Mouse (Mus musculus) Muller cell, postnatal 12 days (primary cell): ENCODE data around the gene Cdhr2.

Experiments
- DNase-seq: peaks from one replicate; pipeline ENCODE4 v3.0.0-alpha.2; 2015; ENCODE audit errors: inconsistent ontology term

The Cdhr2 gene

DNA sequence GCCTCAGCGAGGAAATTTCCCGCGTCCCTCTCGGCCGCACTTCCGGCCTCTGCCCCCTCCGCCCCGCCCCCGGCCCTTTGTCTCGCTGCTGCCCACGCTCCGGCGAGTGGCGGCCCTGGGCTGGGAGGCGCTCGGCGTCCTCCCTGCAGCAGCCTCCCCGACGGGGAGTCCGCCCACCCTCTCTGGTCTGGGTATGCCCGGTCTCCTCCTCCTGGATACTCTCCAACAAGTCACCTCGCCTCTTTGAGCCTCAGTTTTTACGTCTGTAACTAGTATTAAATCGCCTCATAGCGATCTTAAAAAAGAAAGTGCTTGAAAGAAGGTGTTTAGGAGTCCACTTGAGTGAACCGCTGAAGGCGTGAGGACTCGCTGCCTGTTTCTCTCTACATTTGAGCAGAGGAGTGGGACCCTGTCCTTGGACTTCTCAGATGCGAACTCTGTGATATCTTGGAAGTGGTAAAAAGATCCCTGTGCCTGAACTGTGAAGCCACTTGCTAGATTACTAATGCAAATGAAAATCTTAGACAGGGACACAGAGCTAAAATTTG lies 48.7 kb downstream of the Cdhr2 start, which contains the start of gene Gprin1:
Gene Gprin1, minus strand, starts transcription at position 11 of the 548 bp plus-strand sequence.
- peak; percentile 36 for DNase-seq

DNA sequence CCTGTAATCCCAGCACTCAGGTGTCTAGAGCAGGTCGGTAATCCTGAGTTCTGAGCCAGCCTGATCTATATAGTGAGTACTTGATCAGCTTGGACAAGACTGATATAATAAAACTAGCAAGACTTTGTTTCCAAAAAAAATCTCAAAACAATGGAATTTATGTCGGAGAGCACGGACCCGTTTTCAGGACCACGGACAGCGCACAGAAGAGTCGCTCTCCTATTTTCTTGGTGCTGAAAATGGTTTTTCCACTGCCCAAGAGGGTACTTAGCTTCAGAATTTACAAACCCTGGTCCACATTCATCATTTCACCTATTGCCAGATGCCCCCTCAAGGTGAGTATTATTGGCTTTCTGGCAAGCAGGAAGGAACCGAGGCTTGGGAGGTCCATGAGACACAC lies 49.4 kb downstream of the Cdhr2 start:
- DNase-seq, result no peak

DNA sequence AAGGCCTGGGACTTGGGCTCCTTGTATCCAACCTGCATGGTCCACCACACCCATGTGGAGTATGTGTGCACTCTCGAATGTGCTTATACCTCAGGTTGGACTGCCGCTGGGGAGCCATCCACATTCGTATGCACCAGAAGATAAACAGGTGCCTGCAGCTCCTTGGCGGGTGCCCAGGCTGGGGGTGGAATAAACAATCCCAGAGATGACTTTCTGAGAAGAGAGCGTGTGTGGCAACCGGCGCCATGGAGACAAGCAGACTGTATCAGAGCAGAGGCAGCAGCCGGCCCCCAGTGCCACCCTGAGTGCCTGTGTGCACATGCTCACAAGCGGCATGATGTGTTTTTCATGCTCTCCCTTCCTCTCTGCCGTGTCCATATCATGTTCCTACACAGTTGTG lies 51.4 kb downstream of the Cdhr2 start:
- DNase-seq, result no peak

DNA sequence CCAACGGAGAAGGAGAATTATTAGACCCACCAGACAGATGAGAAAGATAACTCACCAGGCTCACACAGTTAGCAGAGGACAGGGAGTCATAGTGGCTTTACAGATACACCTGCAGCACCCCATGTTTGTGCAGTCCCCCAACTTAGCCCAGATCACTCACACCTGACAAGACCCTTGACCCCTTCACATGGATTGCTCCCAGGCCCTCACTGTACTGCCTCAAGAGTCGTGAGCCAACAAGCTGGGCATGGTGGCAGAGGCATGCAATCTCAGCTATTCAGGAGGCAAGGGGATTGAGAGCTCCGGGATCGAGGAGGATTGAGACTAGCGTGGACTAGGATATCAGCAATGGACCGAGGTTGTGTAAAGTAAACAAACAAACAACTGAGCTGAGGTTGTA lies 52.5 kb downstream of the Cdhr2 start:
- no peak for DNase-seq

DNA sequence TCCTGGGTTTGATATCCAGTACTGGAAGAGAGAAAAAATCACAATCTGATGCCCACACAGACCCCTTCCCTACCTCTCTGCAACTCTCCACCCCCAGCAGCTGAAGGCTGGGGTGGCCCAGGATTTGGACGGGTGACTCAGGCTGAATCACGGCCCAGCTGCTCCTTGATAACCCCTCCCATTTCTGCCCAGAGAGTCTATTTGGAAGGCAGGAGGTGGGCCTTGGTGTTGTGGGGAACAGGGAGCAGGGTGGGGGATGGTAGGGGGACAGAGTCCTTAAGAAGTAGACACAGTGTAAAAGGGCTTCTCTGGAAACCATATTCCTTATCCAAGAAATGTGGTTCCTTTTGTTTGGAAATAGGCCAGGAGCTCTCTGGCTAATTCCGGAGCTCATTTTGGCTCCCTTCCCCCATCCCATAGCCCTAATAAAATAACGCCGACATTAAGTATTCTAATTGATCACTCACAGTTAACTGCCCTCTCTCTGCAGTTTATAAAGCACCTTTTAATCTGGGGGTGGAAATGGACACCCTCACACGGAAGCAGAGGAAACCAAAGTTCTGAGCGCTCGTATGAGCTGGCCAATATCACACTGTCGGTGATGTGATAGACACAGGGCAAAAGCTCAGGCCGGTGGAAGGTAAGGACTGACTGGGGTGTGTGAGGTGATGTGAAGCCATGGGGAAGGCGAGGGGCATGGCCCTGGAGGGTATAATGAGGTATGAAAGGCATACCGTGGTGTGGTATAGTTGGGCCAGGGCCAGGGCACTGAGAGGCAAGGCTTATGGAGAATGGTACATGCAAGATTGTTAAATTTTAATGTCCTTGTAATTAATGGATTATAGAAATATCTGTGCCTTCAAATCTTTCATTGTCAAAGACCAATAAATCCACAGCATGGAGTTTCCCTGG lies 53.2 kb downstream of the Cdhr2 start:
- DNase-seq, result no peak

DNA sequence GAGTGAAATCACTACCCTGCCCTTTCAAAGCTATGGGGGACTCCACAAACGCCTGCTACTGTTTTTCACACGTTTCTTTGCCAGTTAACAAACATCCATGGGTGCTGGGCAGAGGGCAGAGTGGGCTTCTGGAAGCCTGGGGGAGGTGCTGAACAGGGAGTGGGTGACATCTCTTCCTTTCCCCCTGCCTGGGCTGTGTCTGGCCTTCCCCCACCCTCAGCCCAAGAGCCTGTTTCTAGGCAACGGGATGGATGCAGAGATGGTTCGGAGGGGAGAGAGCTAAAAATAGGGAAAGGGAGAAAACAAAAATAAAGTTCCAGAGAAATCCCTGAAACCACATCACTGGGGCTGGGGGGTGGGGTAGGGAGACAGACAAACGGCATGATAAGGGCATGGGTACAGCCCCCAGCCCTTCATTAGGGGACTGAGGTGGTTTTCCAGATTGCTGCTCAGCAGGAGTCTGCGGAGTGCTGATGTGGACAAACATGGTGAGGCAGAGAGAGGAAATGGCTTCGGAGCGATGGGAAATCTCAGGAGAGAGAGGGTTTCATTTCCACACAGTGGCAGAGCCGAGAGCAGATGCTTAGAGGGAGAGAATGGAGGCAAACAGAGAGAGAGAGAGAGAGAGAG lies 54.1 kb downstream of the Cdhr2 start:
- DNase-seq, result no peak

DNA sequence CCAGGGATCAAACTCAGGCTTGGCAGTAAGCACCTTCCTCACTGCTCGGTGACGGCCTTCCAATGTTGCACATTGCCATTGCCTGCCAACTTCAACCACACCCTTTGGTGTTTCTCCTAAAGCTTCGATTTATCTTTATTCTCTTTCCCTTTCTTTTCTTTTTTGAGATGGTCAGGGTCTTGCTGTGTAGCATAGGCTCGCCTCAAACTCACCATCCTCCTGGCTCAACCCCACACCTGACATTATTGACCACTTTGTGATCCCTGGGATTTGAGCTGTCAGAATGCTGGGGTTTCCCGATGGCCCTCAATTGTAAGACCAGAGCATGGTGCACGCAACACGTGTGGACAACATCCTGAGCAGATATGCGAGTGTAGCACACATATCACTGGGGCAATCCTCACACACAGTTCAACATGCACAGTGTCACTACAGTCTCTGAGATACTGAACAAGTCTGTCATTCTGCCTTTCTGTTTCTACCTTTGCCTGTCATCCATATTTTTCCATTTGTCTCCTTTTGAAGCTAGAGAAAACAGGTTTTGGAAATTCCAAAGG lies 55.0 kb downstream of the Cdhr2 start:
- no peak for DNase-seq

DNA sequence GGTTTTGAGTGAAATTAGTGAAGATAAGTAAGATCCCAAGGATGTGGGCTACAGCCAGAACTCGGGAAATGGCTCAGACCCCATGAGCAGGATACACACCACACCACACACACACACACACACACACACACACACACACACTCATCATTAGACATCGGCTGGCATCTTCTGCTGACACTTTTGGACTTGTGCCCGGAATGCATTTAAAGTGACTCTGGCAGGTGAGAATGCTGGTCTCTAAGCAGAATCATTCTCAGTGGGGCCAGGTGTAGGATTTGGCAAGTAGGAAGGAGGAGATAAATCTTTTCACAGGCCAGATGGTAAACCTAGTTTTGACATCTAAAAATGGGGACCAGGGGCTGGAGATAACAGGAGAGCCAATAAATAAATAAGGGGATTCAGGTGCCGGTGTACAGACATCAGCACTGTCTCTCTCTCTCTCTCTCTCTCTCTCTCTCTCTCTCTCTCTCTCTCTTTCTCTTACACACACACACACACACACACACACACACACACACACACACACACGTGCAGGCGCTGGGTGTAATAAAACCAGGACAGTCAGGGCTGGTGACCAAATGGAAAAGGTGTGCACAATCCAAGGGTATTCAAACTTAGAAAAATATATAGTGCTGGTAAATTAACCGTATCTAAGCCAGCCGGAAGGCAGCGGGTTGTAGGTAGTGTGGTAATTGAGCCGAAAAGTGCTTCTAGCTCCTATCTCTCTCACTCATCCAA lies 56.0 kb downstream of the Cdhr2 start:
- DNase-seq, result no peak

DNA sequence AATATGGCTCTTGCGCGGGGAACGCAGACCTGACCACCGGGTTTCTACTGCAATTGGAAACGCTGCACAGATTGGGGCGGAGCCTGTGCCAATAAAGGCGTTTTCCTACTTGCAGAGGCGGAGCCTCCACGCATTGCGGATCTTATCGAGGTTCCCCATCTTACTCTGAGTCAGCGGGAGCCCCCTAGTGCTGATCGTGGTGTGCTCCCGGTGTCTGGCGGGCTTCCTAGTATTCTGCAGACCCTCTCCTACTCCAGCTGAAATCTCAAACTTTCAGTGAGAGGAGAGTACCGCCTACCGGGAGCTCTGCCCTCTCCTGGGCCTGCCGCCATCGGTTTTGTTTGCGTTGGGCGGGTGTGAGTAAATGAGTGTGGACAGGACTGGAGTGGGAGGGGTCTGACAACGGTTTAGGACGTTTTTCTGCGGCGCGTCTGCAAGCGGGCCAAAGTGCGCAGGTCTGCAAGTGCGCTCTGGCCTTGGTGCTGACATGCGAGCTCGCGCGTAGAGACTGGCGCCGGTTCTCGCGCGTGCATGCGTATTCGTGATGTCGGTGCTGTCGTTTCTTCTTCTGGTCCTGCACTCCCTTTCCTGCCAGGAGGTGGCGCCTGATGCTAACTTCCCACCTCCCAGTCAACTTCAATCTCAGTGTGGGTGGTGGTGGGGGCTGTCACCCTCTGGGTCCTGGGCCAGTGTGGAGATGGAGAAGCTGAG lies 56.9 kb downstream of the Cdhr2 start:
- peak; percentile 89 for DNase-seq

DNA sequence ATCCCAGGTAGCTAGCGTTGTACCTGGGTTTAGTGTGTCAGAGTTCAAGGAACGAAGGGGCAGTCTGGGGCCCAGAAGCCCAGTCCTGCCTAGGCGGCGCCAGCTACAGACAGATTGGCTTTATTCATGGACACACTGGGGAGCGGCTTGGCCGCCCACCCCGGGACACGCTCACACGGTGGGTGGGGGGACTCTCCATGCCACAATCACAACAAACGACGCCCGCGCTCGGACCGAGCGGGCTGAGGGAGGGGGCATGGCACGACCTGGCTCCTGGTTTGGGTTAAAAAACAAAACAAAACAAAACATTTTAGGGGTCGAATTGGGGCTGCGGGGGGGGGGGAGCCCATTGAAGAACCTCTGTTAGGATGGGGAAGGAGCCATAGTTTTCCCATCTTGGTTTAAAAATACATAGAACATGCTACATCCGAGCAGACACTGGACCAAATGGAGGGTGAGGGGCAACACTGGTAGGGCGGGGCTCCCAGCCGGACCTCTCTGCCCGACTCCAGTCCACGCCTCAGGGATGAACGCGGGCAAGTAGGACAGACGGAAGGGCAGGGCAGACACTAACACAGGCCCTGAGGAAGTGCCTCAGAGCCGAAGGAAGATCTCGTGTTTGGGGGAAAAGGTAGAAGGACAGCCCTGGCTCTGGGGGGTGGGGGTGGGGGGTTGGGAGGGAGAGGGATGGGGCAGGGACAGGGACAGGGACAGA lies 57.7 kb downstream of the Cdhr2 start:
- DNase-seq, result no peak

DNA sequence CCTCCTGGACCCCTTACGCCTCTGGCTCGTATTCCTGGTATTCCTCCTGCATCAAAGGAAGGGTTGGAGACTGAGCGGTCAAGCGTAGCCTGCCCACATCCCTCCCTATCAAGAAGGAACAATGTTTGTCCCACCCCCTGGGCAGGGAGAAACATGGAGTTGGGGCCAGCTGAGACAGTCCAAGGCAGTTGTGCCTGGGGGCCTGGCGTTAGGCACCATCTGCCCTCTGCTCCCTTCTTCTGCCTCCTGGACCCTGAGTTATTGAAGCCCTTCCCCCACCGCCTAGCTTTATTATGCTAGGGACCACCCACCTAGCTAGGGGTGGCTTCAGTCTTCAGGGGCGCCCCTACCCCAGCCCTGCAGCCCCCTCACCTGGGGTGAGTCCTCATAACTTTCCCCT lies 58.2 kb downstream of the Cdhr2 start:
- no peak for DNase-seq

DNA sequence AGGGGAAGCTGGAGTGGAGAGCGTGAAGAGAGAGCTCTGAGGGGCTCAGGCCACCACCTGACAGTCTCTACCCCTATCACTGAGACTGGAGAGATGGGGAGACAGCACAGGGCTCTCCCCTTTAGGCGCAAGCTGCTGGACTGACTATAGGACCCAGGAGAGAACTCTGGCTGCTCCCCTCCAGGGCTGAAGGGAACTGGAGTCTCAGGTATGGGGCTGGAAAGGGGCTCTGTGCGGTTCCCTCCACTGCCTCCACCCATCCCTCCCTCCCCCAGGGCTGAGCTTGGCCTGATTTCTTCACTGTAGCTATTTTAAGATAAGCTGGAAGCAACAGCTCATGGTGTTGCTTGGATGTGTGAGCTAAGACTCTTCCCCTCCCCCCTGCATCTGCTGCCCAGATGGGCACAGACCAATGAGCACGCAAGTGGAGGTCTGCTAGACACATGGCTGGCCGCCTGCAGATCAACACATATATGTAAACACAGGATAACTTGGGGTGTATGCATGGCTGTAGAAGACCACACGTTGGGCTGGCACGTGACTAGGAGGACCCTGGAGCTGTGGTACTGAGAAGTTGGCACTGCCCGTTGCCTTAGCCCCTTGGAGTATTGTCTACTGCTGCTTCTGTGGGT lies 59.0 kb downstream of the Cdhr2 start:
- DNase-seq, result no peak

DNA sequence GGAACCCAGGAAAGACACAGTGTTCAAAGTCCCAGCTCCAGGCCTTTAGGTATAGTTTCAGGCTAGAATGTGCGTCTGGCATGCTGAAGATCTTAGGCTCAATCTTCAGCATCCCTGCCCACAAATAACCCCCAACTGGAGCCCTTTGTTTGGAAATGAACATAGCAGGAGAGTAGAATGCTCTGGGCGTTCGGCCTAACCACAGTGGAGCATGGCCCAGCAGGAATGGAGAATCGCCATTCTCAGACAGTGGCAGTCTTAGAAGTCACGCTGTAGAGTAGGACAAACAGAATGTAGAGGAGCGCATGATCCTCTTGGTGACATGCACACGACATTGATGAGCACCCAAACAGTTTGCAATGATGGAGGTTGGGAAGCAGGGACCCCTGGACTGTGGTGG lies 59.6 kb downstream of the Cdhr2 start:
- DNase-seq, result no peak

DNA sequence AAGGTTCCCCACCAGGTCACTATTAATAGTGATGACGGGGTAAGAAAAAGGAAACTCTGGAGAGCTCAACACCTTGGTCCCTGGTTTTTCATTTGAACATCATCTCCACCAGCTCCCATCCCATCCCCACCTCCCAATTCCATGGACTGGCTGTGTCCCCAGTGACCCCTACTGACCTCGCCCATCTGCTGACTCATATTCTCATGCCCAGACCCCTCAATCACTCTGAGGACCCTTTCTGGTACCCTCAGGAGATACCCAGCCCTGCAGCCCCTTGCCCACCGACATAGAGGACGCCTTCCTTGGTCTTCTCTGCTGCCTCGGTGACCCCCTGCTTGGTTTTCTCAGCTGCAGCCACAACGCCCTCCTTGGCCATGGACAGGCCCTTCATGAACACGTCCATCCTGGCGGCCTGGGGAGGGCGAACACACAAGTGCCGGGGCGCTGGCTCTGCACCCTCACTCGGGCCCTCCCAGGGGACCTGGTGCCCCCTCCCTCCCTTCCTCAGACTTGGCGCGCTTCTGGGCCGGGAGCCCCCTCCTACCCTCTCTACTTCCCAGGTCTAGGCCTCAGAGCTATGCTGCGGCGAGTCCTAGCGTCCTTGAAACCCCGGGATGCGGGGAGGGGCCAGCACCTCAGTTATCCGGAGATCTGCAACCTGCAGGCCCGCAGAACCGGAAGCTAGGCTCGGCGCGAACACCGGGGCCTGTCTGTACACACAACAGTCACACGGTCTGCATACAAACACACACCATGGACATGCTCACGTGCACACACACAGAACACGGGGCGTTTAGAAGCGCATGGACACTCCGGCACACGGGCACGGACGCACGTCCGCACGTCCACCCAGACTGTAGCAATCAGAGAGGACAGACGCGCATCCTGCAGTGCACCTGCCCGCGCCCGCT lies 64.3 kb downstream of the Cdhr2 start:
- DNase-seq, result no peak

DNA sequence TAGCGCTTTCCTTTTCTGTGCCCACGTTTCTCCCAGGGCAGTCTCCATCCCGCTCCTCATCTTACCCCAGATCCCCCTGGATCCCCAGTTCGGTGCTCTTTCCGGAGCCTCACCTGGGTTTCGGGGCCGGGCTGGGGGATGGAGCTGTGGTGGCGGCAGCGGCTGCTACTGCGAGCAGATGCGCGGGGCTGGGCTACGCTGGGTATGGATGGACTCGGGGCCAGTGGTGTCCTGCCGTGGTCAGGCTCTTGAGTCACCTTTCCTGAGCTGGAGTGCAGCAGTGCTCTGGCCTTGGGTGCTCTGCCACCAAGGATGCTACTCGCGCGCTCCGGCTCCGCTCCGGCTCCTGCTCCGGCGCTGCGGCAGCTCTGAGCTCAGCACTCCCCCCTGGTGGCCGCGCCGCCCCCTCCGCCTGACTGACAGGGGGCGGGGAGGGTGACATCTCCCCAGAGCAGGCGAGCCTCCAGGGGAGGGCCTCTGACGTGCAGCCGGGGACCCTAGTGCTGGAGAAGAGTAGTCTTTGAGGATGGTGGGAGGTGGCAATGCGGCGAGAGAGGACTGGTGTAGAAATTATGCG lies 65.0 kb downstream of the Cdhr2 start, which contains the start of gene Sncb:
Gene Sncb, minus strand, starts transcription at position 404 of the 577 bp plus-strand sequence.
- DNase-seq, result peak; percentile 80

DNA sequence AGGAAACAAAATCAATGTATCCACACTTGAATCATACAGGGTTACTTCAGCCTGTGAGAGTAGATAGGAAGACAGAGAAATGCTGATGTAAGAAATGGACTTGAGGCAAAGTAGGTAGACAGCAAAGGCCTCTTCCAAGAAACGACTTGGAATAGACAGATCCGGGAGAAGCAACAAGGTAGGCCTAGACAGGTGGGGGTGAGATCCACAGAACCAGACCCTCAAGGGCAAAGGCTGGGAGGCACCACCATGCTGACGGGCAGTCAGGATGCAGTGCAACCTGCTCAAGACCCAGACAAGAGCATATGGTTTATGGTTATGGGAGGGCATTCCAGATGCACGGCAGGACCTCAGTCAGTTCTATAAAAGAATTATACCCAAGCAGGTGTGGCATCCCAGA lies 65.8 kb downstream of the Cdhr2 start:
- no peak for DNase-seq

DNA sequence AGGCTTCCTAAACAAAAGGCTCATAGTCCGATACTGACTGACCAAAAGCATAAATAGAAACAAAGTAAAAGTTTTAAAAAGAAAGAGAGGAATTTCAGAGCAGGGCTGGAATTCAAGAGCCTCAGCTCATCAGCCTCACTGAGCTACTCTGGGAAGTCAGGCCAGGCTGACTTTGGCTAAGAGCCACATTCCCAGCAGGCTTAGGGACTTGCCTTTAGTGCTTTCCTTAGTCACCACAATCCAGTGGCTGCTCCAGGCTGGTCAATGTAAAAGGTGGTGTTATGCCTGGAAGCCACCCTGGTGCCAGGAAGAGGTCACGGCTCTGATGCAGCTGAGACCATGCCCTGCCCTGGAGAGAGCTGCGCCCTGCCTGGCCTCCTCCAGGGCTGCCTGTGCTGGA lies 79.3 kb downstream of the Cdhr2 start:
- DNase-seq, result peak; percentile 81

DNA sequence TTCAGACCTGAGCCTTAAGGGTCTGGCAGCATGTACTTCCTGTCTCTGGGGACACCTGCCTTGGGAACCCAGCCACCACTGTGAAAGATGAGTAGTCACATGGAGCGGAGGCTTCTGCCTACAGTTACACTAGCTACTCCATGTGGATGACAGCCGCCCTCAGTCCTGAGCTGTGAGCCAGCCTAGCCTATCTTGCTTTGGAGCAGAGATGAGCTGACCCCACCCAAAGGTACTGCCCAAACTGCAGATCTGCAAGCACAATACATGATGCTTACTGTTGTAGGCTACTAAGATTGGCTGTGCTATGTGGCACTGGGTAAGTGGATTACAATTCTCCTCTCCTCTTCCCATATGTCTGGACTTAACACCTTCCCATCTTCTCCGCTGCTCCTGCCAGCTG lies 79.8 kb downstream of the Cdhr2 start:
- no peak for DNase-seq

DNA sequence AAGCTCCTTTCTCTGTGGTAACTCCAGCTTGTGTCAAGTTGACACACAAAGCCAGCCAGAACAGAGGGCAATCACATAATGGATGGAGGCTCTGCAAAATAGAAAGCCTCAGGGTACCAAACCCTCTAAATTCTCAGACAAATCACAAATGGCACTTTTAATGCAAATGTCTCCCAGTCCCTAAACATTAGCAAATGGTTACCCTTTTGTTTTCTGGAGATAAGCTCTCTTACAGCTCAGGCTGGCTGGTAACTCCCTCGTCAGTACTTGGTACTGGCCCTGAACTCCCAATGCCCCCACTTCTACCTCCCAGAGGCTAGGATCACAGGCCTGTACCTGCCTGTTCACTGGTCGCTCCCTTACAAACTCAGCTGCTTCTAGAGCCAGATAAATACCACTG lies 82.0 kb downstream of the Cdhr2 start:
- no peak for DNase-seq
